Mouse (Mus musculus) limb, embryonic 15.5 days (tissue): Measurements from ENCODE around the gene 4932438H23Rik. TPM values are rescaled to one million over a fixed set of nuclear protein-coding genes. Genes with fewer than 3 reads are reported as not detected.

ENCODE experiments used
- ATAC-seq: fragments of 200-750 bp; cut with Nextera tagmentation; 2 replicates; pipeline ENCODE4 v1.8.0; 2017; ENCODE audit warnings: low read depth, moderate TSS enrichment; ENCODE audit not compliant: insufficient number of reproducible peaks, low FRiP score, low TSS enrichment
- H3K27ac ChIP-seq: fragments of 300-500 bp; sonication (generic); 2 replicates; pipeline ENCODE4 v1.5.1; 2015; ENCODE audit warnings: moderate library complexity, mild to moderate bottlenecking, inconsistent platforms
- H3K27me3 ChIP-seq: fragments of 300-500 bp; sonication (generic); 2 replicates; pipeline ENCODE4 v1.6.1; 2015; ENCODE audit warnings: inconsistent platforms
- H3K36me3 ChIP-seq: fragments of 300-500 bp; sonication (generic); 2 replicates; pipeline ENCODE4 v1.6.1; 2015; ENCODE audit warnings: inconsistent platforms
- H3K4me1 ChIP-seq: fragments of 300-500 bp; sonication (generic); 2 replicates; pipeline ENCODE4 v1.6.1; 2015; ENCODE audit warnings: inconsistent platforms
- H3K4me2 ChIP-seq: fragments of 300-500 bp; sonication (generic); 2 replicates; pipeline ENCODE4 v1.6.1; 2015; ENCODE audit warnings: mild to moderate bottlenecking, inconsistent platforms
- H3K4me3 ChIP-seq: fragments of 300-500 bp; sonication (generic); 2 replicates; pipeline ENCODE4 v1.5.1; 2015; ENCODE audit warnings: mild to moderate bottlenecking, inconsistent platforms
- H3K9ac ChIP-seq: fragments of 300-500 bp; sonication (generic); 2 replicates; pipeline ENCODE4 v1.6.1; 2015; ENCODE audit warnings: inconsistent platforms
- H3K9me3 ChIP-seq: fragments of 300-500 bp; sonication (generic); 2 replicates; pipeline ENCODE4 v1.6.1; 2016; ENCODE audit warnings: inconsistent platforms
- WGBS: fragments of 180-500 bp; shearing (Covaris S2); methylation state at CpG from one replicate; pipeline ENCODE4 v1.1.7; 2015; 5-methylcytosine and 5-hydroxymethylcytosine counted together
- polyA plus RNA-seq: library from polyadenylated mRNA; unstranded; fragments of >200 nt; fragmentation: Nextera tagmentation; extraction: Ambion mirVana; gene quantifications from 2 replicates; pipeline ENCODE4 v1.2.1, GENCODE M21; 2015

The 4932438H23Rik gene
- 0.15 and 0.76 TPM in 2 replicates for polyA plus RNA-seq

DNA sequence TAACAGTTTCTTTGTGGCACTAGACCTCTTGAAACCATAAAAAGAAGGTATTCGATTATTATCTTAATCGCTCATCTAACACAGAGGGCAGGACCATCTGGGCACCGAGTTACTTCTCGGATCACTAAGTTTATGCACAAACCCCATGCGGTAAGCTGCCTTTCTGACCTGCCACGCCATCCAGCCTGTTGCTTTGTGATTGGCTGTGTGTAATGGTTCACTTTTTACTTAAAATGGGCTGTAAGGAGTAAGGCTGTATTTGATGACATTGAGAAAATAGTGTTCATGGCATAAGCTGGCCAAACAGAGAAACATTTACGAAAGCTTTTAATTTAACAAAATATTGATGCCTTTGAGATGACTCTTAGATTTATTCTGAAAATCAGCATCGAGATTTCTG, at the start of gene 4932438H23Rik:
Gene 4932438H23Rik (minus strand): TSS at position 101 of the 400 bp plus-strand sequence.
- H3K4me2 ChIP-seq = no peak within 1 kb of the TSS
- WGBS = 88% methylated on average over 8 of the region's 8 CpGs
- no peaks in the 10 kb centered on the region for H3K9me3 ChIP-seq
- no peaks in the 10 kb centered on the region for H3K36me3 ChIP-seq
- ATAC-seq = no peak
- no peaks in the 10 kb centered on the region for H3K27me3 ChIP-seq
- no peak within 1 kb of the TSS for H3K4me3 ChIP-seq
- H3K9ac ChIP-seq = no peak within 1 kb of the TSS
- H3K4me1 ChIP-seq = no peaks in the 10 kb centered on the region
- H3K27ac ChIP-seq = no peak within 1 kb of the TSS

DNA sequence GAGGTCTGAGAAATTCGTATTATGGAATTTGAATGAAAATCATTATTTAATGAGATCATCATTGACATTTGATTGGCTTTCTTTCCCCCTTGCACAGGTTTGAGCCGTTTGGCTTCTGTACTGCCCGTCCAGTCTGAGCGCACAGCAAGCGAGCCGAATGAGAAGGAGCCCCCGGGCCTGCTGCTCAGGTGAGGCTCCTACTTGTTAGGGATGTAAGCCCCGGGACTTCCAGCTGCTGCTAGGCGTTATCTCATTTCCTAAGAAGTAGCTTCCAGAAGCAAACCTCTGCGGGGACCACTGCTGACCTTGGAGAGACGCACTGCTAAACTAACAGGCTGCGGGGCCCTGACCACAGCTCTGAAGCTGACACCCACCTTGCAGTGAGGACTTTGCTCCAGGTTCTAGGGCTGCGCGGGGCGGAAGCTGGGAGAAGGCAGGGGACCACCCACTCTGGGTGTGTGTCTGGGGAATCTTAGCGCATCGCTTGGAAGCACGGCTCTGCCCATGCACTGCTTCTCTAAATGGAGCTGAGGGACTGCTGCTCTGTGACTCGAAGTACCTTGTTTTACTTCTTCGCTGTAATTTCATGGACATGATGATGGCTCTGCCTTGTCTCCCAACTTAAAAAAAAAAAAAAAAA, 46.2 kb upstream of the 4932438H23Rik start:
- Histone ChIP-seq H3K27ac (no peak overlapping the region), H3K27me3 (peaks cover 32% of the 10 kb centered on the region)
- WGBS = 28% methylated on average over 20 of the region's 20 CpGs

DNA sequence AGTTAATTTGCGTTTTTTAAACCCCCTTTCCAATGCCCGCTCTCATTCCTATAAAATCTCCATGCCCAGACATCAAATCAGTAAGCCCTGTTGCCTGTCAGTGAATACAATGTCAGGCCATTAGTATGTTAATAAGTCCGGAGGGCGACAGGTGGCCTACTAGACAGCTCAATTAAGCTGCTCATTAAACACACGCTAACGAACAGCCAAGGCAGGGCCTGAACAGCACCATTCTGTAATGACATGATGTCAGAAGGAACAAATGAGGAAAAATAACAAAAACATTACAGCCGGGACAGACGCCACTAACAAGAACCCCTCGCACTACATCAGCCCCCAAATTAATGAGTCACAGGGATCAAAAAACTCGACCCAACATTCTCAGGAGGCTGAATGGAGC, 45.5 kb upstream of the 4932438H23Rik start:
- peaks cover 32% of the 10 kb centered on the region for H3K27me3 ChIP-seq
- no peak overlapping the region for H3K4me2 ChIP-seq
- ATAC-seq = no peak

More for the DNA sequence above, 46.2 kb upstream of the 4932438H23Rik start:
- Histone ChIP-seq H3K36me3 (no peaks in the 10 kb centered on the region), H3K9me3 (no peaks in the 10 kb centered on the region), H3K9ac (no peak overlapping the region), H3K4me2 (no peak overlapping the region), H3K4me1 (peaks cover 10% of the 10 kb centered on the region; the same call in 1 of the 2 replicates), H3K4me3 (no peak overlapping the region)
- no peak for ATAC-seq

DNA sequence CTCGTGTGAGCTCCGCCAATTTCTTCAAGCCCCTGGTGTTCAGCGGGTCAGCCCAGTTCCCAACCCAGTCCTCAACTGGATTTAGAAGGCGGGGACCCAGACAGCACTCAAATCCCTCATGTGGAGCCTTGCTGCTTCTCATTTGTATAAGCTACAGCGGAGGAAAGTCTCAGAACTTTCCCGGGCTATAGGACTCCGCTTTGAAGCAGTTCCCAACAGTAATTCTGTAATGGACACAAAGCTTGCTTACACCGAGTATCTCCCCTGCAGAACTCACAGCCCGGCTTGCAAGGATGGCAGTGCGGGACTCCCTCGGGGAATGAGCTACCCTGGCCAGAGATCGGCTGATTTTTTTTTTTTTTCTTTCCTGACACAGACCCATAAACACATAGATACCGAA, 45.1 kb upstream of the 4932438H23Rik start:
- 11% methylated on average over 13 of the region's 13 CpGs for WGBS
- Histone ChIP-seq H3K9me3 (no peaks in the 10 kb centered on the region), H3K36me3 (no peaks in the 10 kb centered on the region), H3K4me3 (no peak overlapping the region), H3K27ac (no peak overlapping the region), H3K4me2 (no peak overlapping the region), H3K4me1 (peaks cover 10% of the 10 kb centered on the region; the same call in 1 of the 2 replicates), H3K27me3 (peaks cover 32% of the 10 kb centered on the region), H3K9ac (no peak overlapping the region)
- no peak for ATAC-seq

More for the DNA sequence above, 45.5 kb upstream of the 4932438H23Rik start:
- no peak overlapping the region for H3K4me3 ChIP-seq
- no peaks in the 10 kb centered on the region for H3K9me3 ChIP-seq
- H3K9ac ChIP-seq = no peak overlapping the region
- 16% methylated on average over 10 of the region's 10 CpGs for WGBS
- H3K27ac ChIP-seq = no peak overlapping the region
- no peaks in the 10 kb centered on the region for H3K36me3 ChIP-seq
- H3K4me1 ChIP-seq = peaks cover 10% of the 10 kb centered on the region; the same call in 1 of the 2 replicates

DNA sequence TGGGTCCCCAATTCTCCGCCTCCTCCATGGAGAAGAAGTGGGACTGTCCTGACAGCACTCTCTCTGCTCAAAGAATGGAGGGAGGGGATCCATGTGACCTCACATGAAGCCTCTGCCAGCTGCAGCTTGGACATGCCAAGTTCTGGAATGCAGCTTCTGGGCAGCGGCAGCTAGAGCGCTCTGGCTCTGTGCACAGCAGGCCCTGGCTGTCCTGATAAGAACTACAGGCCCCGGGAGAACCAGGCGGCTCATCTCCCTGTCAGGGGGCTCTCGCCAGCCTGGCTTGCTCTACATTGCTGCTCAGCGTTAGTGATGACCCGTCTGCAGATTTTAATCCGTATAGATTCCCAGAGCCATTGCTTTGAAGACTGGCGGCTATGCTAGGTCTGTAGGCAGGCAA, 44.6 kb upstream of the 4932438H23Rik start:
- no peak for ATAC-seq
- Histone ChIP-seq H3K4me3 (no peak overlapping the region), H3K4me2 (no peak overlapping the region), H3K9ac (no peak overlapping the region), H3K27ac (no peak overlapping the region), H3K27me3 (peaks cover 32% of the 10 kb centered on the region), H3K9me3 (no peaks in the 10 kb centered on the region), H3K36me3 (no peaks in the 10 kb centered on the region), H3K4me1 (peaks cover 10% of the 10 kb centered on the region; the same call in 1 of the 2 replicates)
- 30% methylated on average over 10 of the region's 10 CpGs for WGBS

DNA sequence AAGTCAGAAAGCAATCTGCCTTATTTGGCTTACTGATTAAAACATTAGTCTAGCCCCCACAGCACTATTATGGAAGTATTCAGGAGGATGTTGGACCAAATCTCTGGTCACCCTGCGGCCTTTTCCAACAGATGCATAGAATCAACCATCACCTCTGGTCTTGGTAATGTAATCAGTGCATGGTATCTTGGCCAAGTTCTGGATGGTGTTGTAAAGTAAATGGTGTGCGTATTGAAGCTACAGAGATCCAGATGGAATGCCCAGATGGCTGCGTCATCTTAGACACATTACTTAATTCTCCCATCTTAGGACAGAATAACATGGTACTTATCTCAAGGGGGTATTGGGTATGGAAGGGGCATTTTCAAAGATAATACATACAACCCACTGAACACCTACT, 43.8 kb upstream of the 4932438H23Rik start:
- Histone ChIP-seq H3K4me1 (peaks cover 10% of the 10 kb centered on the region; the same call in 1 of the 2 replicates), H3K4me3 (no peak overlapping the region), H3K36me3 (no peaks in the 10 kb centered on the region), H3K27ac (no peak overlapping the region), H3K27me3 (peaks cover 32% of the 10 kb centered on the region), H3K4me2 (no peak overlapping the region), H3K9me3 (no peaks in the 10 kb centered on the region), H3K9ac (no peak overlapping the region)
- 80% methylated on average over 3 of the region's 3 CpGs for WGBS
- no peak for ATAC-seq

DNA sequence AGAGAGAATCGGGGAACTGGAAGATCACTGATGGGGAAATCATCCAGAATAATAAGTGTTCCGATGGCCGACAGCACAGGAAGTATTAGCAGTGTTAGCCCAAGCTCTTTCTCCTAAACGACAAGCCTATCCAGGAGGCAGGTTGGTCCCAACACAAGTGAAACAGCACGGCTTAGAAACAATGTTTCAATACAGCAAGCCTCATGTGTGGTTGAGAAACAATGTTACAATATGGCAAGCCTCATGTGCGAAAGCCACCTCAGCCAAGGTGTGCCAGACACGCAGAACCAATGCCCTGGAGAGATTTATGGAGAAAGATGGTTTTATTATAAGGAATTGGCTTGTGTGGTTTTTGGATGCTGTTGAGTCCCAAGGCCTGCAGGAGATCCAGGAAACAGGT, 43.2 kb upstream of the 4932438H23Rik start:
- 91% methylated on average over 7 of the region's 7 CpGs for WGBS
- Histone ChIP-seq H3K4me1 (peaks cover 10% of the 10 kb centered on the region; the same call in 1 of the 2 replicates), H3K27me3 (peaks cover 32% of the 10 kb centered on the region), H3K4me3 (no peak overlapping the region), H3K9me3 (no peaks in the 10 kb centered on the region), H3K9ac (no peak overlapping the region), H3K4me2 (no peak overlapping the region), H3K27ac (no peak overlapping the region), H3K36me3 (no peaks in the 10 kb centered on the region)
- no peak for ATAC-seq

DNA sequence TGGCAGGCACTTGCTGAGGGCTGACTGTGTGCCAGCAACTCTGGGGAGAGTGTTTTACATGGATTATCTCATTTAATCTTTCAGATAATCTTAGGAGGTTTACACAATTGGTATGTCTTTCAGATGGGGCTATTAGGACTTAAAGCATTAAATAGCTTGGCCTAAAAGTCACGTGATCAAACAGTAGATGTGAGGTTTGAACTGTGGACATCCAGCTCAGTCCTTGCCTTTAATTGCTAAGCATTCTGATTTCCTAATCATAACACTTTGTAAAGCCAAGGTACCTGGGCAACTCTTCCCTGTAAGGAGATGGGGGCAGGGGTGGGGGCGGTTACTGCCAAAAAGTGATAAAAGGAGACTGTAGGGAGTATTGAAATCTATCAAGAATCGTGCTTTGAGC, 41.7 kb upstream of the 4932438H23Rik start:
- no peaks in the 10 kb centered on the region for H3K9me3 ChIP-seq
- no peak overlapping the region for H3K27ac ChIP-seq
- H3K36me3 ChIP-seq = no peaks in the 10 kb centered on the region
- no peak overlapping the region for H3K4me2 ChIP-seq
- no peak overlapping the region for H3K9ac ChIP-seq
- WGBS = 84% methylated on average over 3 of the region's 3 CpGs
- no peak overlapping the region for H3K4me3 ChIP-seq
- peaks cover 31% of the 10 kb centered on the region for H3K27me3 ChIP-seq
- H3K4me1 ChIP-seq = peaks cover 10% of the 10 kb centered on the region; the same call in 1 of the 2 replicates
- ATAC-seq = no peak

DNA sequence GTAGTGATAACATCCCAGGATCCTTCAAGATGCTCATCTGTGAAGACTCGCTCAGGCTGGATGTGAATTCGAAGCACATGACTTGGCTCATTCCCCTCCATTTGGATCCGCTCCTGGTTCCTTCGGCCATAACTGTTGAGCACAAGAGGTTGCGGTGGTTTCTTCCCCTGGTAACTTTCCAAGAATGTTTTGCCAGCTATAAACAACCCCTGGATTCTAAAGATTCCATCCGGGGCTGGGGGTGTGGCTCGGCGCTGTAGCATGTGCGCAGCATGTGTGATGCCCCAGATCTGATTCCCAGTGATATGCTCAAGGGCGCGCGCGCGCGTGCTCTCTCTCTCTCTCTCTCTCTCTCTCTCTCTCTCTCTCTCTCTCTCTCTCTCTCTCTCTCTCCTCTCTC, 35.0 kb upstream of the 4932438H23Rik start:
- H3K27me3 ChIP-seq = no peaks in the 10 kb centered on the region
- no peak for ATAC-seq
- no peak overlapping the region for H3K9ac ChIP-seq
- no peak overlapping the region for H3K4me3 ChIP-seq
- no peaks in the 10 kb centered on the region for H3K9me3 ChIP-seq
- 67% methylated on average over 15 of the region's 15 CpGs for WGBS
- no peak overlapping the region for H3K4me2 ChIP-seq
- H3K4me1 ChIP-seq = no peaks in the 10 kb centered on the region
- H3K27ac ChIP-seq = no peak overlapping the region
- no peaks in the 10 kb centered on the region for H3K36me3 ChIP-seq

DNA sequence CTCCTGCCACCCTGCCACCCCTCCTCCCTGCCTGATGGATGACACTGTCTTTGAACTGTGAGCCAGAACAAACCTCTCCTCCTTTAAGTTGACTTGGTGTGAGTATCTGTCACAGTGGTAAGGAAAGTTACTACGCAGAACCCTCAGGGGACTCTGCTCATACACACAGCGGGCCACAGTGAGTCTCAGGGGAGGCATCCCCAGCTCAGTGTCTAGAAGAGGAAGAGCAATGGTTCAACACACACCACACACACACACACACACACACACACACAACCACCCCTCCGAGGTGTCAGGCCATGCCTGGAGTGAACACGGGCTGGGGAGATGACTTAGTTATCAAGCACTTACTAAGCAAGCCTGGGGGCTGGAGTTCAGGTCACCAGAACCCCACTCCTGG, 33.5 kb upstream of the 4932438H23Rik start:
- Histone ChIP-seq H3K4me3 (no peak overlapping the region), H3K9me3 (no peaks in the 10 kb centered on the region), H3K9ac (no peak overlapping the region), H3K4me1 (no peaks in the 10 kb centered on the region), H3K36me3 (no peaks in the 10 kb centered on the region), H3K27ac (no peak overlapping the region), H3K4me2 (no peak overlapping the region), H3K27me3 (no peaks in the 10 kb centered on the region)
- ATAC-seq = no peak
- 86% methylated on average over 4 of the region's 4 CpGs for WGBS

DNA sequence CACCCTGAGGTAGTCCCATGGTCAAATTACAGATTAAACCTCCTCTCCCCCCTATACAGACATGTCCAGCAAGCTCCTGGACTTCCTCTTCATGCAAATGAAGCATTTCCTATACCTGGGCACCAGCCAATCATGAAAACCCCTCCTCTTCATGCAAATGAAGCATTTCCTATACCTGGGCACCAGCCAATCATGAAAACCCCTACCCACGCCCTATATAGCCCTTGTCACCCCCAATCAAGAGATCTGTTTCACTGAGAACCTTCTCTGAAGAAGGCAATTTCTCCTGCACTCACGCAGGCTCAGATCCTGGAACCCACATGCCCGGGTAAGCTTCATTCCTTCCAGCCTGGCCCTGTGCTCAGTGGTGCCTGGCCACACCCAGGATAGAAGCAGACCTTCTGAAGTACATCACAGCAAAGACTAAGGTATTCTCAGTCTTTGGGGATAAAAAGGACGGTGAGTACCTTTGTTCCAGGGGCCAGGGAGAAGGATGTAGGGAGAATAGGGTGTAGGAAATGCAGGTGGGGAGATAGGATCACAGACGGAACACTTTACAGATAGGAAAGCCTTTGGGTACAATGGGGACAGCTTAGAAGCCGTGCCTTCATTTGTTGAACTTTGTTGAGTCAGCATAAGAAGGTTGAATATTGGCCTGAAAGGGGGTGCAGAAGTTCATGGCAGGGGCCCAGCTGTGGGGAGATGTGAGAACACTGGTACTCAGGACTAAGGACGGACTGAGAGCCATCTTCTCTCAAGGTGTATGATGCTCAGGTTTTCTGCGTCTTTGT, 32.0 kb upstream of the 4932438H23Rik start:
- no peak overlapping the region for H3K27ac ChIP-seq
- no peak overlapping the region for H3K4me3 ChIP-seq
- no peak for ATAC-seq
- H3K36me3 ChIP-seq = no peaks in the 10 kb centered on the region
- H3K27me3 ChIP-seq = no peaks in the 10 kb centered on the region
- 81% methylated on average over 8 of the region's 8 CpGs for WGBS
- no peak overlapping the region for H3K9ac ChIP-seq
- H3K4me2 ChIP-seq = no peak overlapping the region
- no peaks in the 10 kb centered on the region for H3K4me1 ChIP-seq
- no peaks in the 10 kb centered on the region for H3K9me3 ChIP-seq

DNA sequence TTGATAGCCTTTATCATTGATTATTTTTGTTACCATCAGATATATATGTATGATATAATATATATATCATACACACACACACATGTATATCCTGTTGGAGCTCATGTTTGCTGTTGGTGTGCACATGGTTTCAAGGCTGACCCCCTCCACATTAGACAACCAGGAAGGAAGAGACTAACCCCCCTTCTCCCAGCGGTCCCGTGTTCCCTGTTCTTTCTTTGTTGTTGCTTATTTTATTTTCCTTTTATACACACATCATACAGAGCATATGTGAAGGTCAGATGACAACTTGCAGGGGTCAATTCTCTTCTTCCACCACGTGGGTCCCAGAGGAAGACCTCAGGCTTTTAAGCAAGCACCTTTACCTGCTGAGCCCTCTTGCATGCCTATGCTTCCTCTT, 29.3 kb upstream of the 4932438H23Rik start:
- H3K4me2 ChIP-seq = no peak overlapping the region
- no peaks in the 10 kb centered on the region for H3K36me3 ChIP-seq
- ATAC-seq = no peak
- no peak overlapping the region for H3K27ac ChIP-seq
- H3K4me3 ChIP-seq = no peak overlapping the region
- H3K9me3 ChIP-seq = no peaks in the 10 kb centered on the region
- no peaks in the 10 kb centered on the region for H3K4me1 ChIP-seq
- no peaks in the 10 kb centered on the region for H3K27me3 ChIP-seq
- H3K9ac ChIP-seq = no peak overlapping the region
- 81% methylated on average over 3 of the region's 3 CpGs for WGBS
